Mouse (Mus musculus): Measurements from ENCODE around the gene Olfr20. TPM values are rescaled to one million over a fixed set of nuclear protein-coding genes. Genes with fewer than 3 reads are reported as not detected.
"Not testable (repeated sequence)": the region's sequence is repeated elsewhere in the genome, so short reads cannot be mapped to it uniquely, and the experiment has no call there.

Olfr20 gene
- not detected for total RNA-seq (2021)
- long read RNA-seq, experiment 1, result 0 reads
- long read RNA-seq, experiment 2, result 0 reads

GRCm38 (mm10) chr11:73350483-73350882 lies at the start of gene Olfr20:
Gene Olfr20 (plus strand): TSS chr11:73350783.
- DNase-seq, result no peak

GRCm38 (mm10) chr11:73303123-73303522 lies 47.5 kb upstream of the Olfr20 start:
- DNase-seq, result no peak

- DNase-seq, result no peak
These were observed 34.6 kb upstream of the Olfr20 start for GRCm38 (mm10) chr11:73315961-73316360.

DNA sequence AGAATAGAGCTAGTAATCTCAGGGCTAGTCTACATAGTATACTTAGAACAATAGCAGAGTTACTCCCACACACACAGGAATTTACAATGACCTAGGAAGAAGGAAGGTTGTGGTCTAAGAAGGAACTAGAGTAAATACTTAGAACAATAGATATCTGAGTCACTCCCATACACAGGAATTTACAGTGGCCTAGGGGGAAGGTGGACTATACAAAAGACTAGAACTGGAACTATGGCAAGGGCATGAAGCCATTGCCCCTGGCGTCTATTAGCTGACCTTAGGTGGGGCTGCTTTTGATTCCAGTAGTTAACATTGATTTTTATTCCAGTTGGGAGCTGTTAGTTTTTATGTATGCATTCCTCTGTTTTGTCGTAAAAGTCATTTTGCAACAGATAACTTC lies 32.0 kb upstream of the Olfr20 start:
- peak in 1 of 2 experiments; percentile 7 for DNase-seq

GRCm38 (mm10) chr11:73321064-73321463 lies 29.5 kb upstream of the Olfr20 start:
- DNase-seq, result not testable (repeated sequence)

- peak; percentile 10 to 12 for DNase-seq
These were observed 26.4 kb upstream of the Olfr20 start for GRCm38 (mm10) chr11:73323906-73324830.

GRCm38 (mm10) chr11:73326485-73326886 lies 24.1 kb upstream of the Olfr20 start:
- DNase-seq, result peak; percentile 34 to 45

- peak in 1 of 2 experiments; percentile 6 for DNase-seq
These were observed 23.2 kb upstream of the Olfr20 start for GRCm38 (mm10) chr11:73327361-73327760.

GRCm38 (mm10) chr11:73329442-73329841 lies 21.1 kb upstream of the Olfr20 start, which contains the start of the genes Aspa, Gm49340 and Spata22:
Gene Aspa (minus strand): TSS chr11:73329596.
Gene Gm49340 (plus strand): TSS chr11:73329741.
Gene Spata22 (plus strand): TSS chr11:73329741.
- DNase-seq, result no peak

DNA sequence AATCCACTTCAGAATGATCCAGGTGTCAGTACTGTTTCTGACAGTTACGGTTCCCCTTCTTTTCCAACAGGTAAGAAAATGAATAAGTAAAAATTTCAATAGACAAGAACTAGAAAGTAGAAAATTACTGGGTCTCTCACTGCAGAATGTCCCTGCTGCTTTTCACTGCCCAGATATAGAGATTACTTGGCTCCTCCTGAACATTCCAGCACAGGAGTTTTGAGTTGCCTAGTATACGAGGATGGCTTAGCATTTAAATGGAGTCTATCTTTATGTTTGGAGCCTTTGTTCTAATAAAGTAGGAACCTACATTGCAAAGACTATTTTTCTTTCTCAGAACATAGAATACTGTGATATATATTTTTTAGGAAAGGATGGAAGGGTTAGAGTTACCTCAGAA lies 17.2 kb upstream of the Olfr20 start:
- no peak for DNase-seq

- no peak for DNase-seq
These were observed 13.7 kb upstream of the Olfr20 start for GRCm38 (mm10) chr11:73336919-73337318.

DNA sequence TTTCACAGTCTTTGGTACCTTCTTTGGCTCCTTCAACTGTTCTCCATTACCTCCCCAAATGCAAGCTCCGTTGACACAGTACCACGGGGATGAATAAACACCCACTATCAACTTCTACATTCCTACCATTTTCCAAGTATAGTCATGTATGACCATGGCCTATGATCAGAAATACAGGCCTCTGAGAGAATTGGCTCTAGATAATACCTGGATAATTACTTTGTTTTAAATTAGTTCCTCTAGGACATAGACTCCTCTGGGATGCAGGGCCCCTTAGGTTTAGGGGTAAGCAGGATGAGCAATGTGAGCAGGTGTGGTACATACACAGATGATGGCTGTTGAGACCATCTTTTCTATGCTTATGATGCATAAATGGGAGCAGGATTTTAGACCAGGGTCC lies 20.4 kb downstream of the Olfr20 start, which contains the start of gene Olfr376:
Gene Olfr376 (plus strand): TSS at position 301 of the 400 bp plus-strand sequence.
- no peak for DNase-seq

DNA sequence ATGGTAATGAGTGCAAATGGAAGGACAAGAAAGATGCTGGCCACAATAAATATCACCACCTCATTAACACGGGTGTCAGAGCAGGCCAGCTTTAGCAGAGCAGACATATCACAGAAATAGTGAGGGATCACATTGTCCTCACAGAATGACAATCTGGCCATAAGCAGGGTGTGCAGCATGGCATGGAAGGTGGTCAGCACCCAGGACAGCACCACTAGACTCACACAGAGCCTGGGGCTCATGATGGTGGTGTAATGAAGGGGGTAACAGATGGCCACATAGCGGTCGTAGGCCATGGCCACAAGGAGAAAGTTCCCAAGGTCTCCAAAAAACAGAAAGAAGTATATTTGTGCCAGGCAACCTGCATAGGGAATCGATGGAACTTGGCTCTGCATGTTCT lies 44.8 kb downstream of the Olfr20 start:
- DNase-seq, result no peak

GRCm38 (mm10) chr11:73399514-73399913 lies 48.9 kb downstream of the Olfr20 start, which contains the start of gene Olfr1:
Gene Olfr1 (minus strand): TSS chr11:73399614.
- no peak for DNase-seq

Other genes starting within 250 kb of the Olfr20 start
- under 1 TPM; 0.12 to 0.21 TPM for gene Haspin, start 212.5 kb upstream of the Olfr20 start, total RNA-seq (2021)
- gene P2rx5, start 190.4 kb upstream of the Olfr20 start, total RNA-seq (2021), result 10 to 100 TPM; 14.4 to 17.1 TPM
- gene Emc6, start 173.7 kb upstream of the Olfr20 start, total RNA-seq (2021), result 10 to 100 TPM; 94.8 to 98.0 TPM
- 10 to 100 TPM; 48.7 to 53.3 TPM for gene Tax1bp3, start 173.7 kb upstream of the Olfr20 start, total RNA-seq (2021)
- gene Ctns, start 151.7 kb upstream of the Olfr20 start, total RNA-seq (2021), result 1 to 10 TPM; 10.0 TPM
- 1 to 10 TPM in 1 of 2 experiments, under 1 TPM in 1; 0.92 to 1.5 TPM for gene Shpk, start 151.3 kb upstream of the Olfr20 start, total RNA-seq (2021)
- not detected for gene Trpv1, start 116.5 kb upstream of the Olfr20 start, total RNA-seq (2021)
- not detected for gene Trpv3, start 83.4 kb upstream of the Olfr20 start, total RNA-seq (2021)
- gene Aspa, start 21.2 kb upstream of the Olfr20 start, total RNA-seq (2021), result 1 to 10 TPM; 1.4 to 3.1 TPM
- gene Gm49340, start 21.0 kb upstream of the Olfr20 start, total RNA-seq (2021), result not detected
- gene Spata22, start 21.0 kb upstream of the Olfr20 start, total RNA-seq (2021), result not detected
- not detected for gene Olfr376, start 20.5 kb downstream of the Olfr20 start, total RNA-seq (2021)
- gene Olfr1, start 48.8 kb downstream of the Olfr20 start, total RNA-seq (2021), result not detected
- gene Olfr378, start 77.7 kb downstream of the Olfr20 start, total RNA-seq (2021), result not detected
- not detected for gene Olfr380, start 106.7 kb downstream of the Olfr20 start, total RNA-seq (2021)
- gene Olfr381, start 140.8 kb downstream of the Olfr20 start, total RNA-seq (2021), result not detected
- not detected for gene Olfr382, start 166.4 kb downstream of the Olfr20 start, total RNA-seq (2021)
- not detected for gene Olfr385, start 242.2 kb downstream of the Olfr20 start, total RNA-seq (2021)
- gene Olfr384, start 247.8 kb downstream of the Olfr20 start, total RNA-seq (2021), result not detected

Data from heart, adult 18-20 months (tissue).